Comparison of ENCODE assay signal across 25 mouse cellular contexts in genomic region chr2:28252554-28252953, GRCm38 (mm10). TPM values are rescaled to one million over a fixed set of nuclear protein-coding genes. Genes with fewer than 3 reads are reported as not detected.
DNase-seq lines count a peak whose midpoint lies in the region; ATAC-seq and TF ChIP-seq lines count a peak whose summit lies in the region.
"Had no signal": no experiment of that assay in that cellular context is flagged by ENCODE, and none has a peak within 500 bp of the region (broad histone marks: within the 10 kb centered on the region; RNA-seq: fewer than 3 reads in every experiment).

No protein-coding gene starts in this region.

- no peak for DNase-seq in frontal cortex, postnatal 36 days (ENCODE audit: low spot score in 2 of 2)
- DNase-seq in left cerebral cortex, adult 2 months (ENCODE audit: extremely low spot score in 1 of 2, low spot score in 2 of 2): no peak
- DNase-seq in left cerebral cortex, postnatal 4 days: no peak
- DNase-seq in midbrain, embryonic 11.5 days (ENCODE audit: low spot score, missing footprints): peak; percentile 70
- no peak for DNase-seq in midbrain, embryonic 14.5 days
- DNase-seq: adrenal gland, adult 2 months; adrenal gland, postnatal 10 days; adrenal gland, postnatal 25 days; B cell, adult 2 months; cerebellum, adult 11 months; cerebellum, adult 18-20 months; cerebellum, adult 8-10 months; cerebellum, adult 9-11 months; cerebellum, postnatal 14 days; cerebellum, postnatal 36 days; embryo, embryonic 11 days had no signal

- 0 out of 2 replicates have a peak, but pooled peaks cover 2% of the 10 kb centered on the region for H3K4me1 ChIP-seq in midbrain, embryonic 11.5 days (ENCODE audit: control insufficient read depth, insufficient read depth, low read length)
- H3K4me1 ChIP-seq in midbrain, embryonic 14.5 days (ENCODE audit: control insufficient read depth, insufficient read depth, low read length): peaks cover 4% of the 10 kb centered on the region

- H3K9me3 ChIP-seq in midbrain, embryonic 11.5 days (ENCODE audit: control insufficient read depth, low read length): no peaks in the 10 kb centered on the region
- no peaks in the 10 kb centered on the region for H3K9me3 ChIP-seq in midbrain, embryonic 14.5 days (ENCODE audit: control insufficient read depth, low read length)
- H3K9me3 ChIP-seq: embryonic facial prominence, embryonic 13.5 days; embryonic facial prominence, embryonic 15.5 days; forebrain, embryonic 10.5 days; forebrain, embryonic 12.5 days had no signal

- intact Hi-C loops in left cerebral cortex, adult 2 months (cut with DNase I): no loop called here
- intact Hi-C loops in left cerebral cortex, postnatal 4 days (cut with DNase I): no loop called here

- no peak overlapping the region for H3K4me2 ChIP-seq in midbrain, embryonic 11.5 days
- H3K4me2 ChIP-seq in midbrain, embryonic 14.5 days (ENCODE audit: low read length): no peak overlapping the region
- H3K4me2 ChIP-seq: embryonic facial prominence, embryonic 13.5 days; embryonic facial prominence, embryonic 15.5 days; forebrain, embryonic 12.5 days had no signal

- H3K36me3 ChIP-seq in midbrain, embryonic 11.5 days (ENCODE audit: control insufficient read depth, insufficient read depth, low read length): no peaks in the 10 kb centered on the region
- no peaks in the 10 kb centered on the region for H3K36me3 ChIP-seq in midbrain, embryonic 14.5 days (ENCODE audit: control insufficient read depth, insufficient read depth, low read length)
- H3K36me3 ChIP-seq: embryonic facial prominence, embryonic 13.5 days; embryonic facial prominence, embryonic 15.5 days; forebrain, embryonic 10.5 days; forebrain, embryonic 12.5 days had no signal

- TF ChIP-seq CTCF in left cerebral cortex, adult 2 months (IDR thresholded peaks at IDR 0.05): no peak

- peak overlapping the region; percentile 64; the same call in 1 of the 2 replicates for H3K27ac ChIP-seq in left cerebral cortex, adult 2 months
- no peak overlapping the region for H3K27ac ChIP-seq in midbrain, embryonic 11.5 days (ENCODE audit: low read depth, low read length)
- no peak overlapping the region for H3K27ac ChIP-seq in midbrain, embryonic 14.5 days (replicated peaks; ENCODE audit: low read depth, low read length)
- H3K27ac ChIP-seq: embryonic facial prominence, embryonic 13.5 days; embryonic facial prominence, embryonic 15.5 days; forebrain, embryonic 10.5 days; forebrain, embryonic 12.5 days had no signal

- WGBS in midbrain, embryonic 11.5 days: 81% methylated on average over 4 of the region's 4 CpGs
- WGBS in midbrain, embryonic 14.5 days: 59% methylated on average over 4 of the region's 4 CpGs

- 0 out of 2 replicates have a peak, but pooled peaks have one; percentile 25 for ATAC-seq in frontal cortex, adult (ENCODE audit: low TSS enrichment)
- no peak for ATAC-seq in midbrain, embryonic 11.5 days (ENCODE audit: low FRiP score)
- ATAC-seq in midbrain, embryonic 14.5 days (ENCODE audit: low FRiP score, low TSS enrichment): no peak
- ATAC-seq: CD4-positive, CD25-positive, alpha-beta regulatory T cell, adult 4 months; forebrain, embryonic 14.5 days; forebrain, embryonic 16.5 days had no signal

- no peak overlapping the region for H3K4me3 ChIP-seq in left cerebral cortex, adult 2 months
- H3K4me3 ChIP-seq in midbrain, embryonic 11.5 days (ENCODE audit: low read depth, low read length): no peak overlapping the region
- H3K4me3 ChIP-seq in midbrain, embryonic 14.5 days (replicated peaks; ENCODE audit: low read depth, low read length): no peak overlapping the region
- H3K4me3 ChIP-seq: embryonic facial prominence, embryonic 13.5 days; embryonic facial prominence, embryonic 15.5 days; erythroblast, embryonic 14.5 days; forebrain, embryonic 10.5 days; forebrain, embryonic 12.5 days had no signal

- no peak overlapping the region for H3K9ac ChIP-seq in midbrain, embryonic 11.5 days (ENCODE audit: low read length)
- no peak overlapping the region for H3K9ac ChIP-seq in midbrain, embryonic 14.5 days (replicated peaks; ENCODE audit: low read length)
- H3K9ac ChIP-seq: embryonic facial prominence, embryonic 13.5 days; embryonic facial prominence, embryonic 15.5 days; forebrain, embryonic 12.5 days had no signal

- H3K27me3 ChIP-seq in midbrain, embryonic 11.5 days (ENCODE audit: control insufficient read depth, insufficient read depth, low read length): no peaks in the 10 kb centered on the region
- no peaks in the 10 kb centered on the region for H3K27me3 ChIP-seq in midbrain, embryonic 14.5 days (ENCODE audit: control insufficient read depth, insufficient read depth, low read length)
- H3K27me3 ChIP-seq: embryonic facial prominence, embryonic 13.5 days; embryonic facial prominence, embryonic 15.5 days had no signal

RNA-seq across cellular contexts. Expression of gene Olfm1, which starts 59.8 kb away (rescaled TPM):
- 1,000 to 10,000 TPM; 1,521 to 1,595 TPM for total RNA-seq in left cerebral cortex, adult 2 months (2021)
- total RNA-seq in left cerebral cortex, postnatal 4 days (2021): 100 to 1,000 TPM; 417 to 489 TPM
- polyA plus RNA-seq in midbrain, embryonic 11.5 days (2014; fragmentation: Nextera tagmentation; extraction: Ambion mirVana): 60.7 and 68.6 TPM in 2 replicates
- polyA plus RNA-seq in midbrain, embryonic 14.5 days (2014; fragmentation: Nextera tagmentation; extraction: Ambion mirVana): 295 and 301 TPM in 2 replicates
- polyA plus RNA-seq: CD4-positive, CD25-positive, alpha-beta regulatory T cell, adult 4 months had no signal
